Mouse (Mus musculus): ENCODE data around the gene Klf2.

Gene Klf2

GRCm38 (mm10) chr8:72318801-72319322 lies at the start of gene Klf2:
Klf2 (plus strand) TSS chr8:72319033.
- peak; percentile 92 for DNase-seq

- no peak for DNase-seq
These were observed 48.2 kb upstream of the Klf2 start for GRCm38 (mm10) chr8:72270606-72271005.

GRCm38 (mm10) chr8:72271051-72271660 lies 47.7 kb upstream of the Klf2 start:
- DNase-seq: no peak

- DNase-seq: no peak
These were observed 47.1 kb upstream of the Klf2 start for GRCm38 (mm10) chr8:72271691-72272090.

- peak; percentile 55 for DNase-seq
These were observed 46.5 kb upstream of the Klf2 start for GRCm38 (mm10) chr8:72272361-72272760.

- DNase-seq: no peak
These were observed 45.6 kb upstream of the Klf2 start for GRCm38 (mm10) chr8:72273111-72273770.

GRCm38 (mm10) chr8:72273807-72274206 lies 45.0 kb upstream of the Klf2 start:
- no peak for DNase-seq

- no peak for DNase-seq
These were observed 41.6 kb upstream of the Klf2 start for GRCm38 (mm10) chr8:72277244-72277643.

- DNase-seq: no peak
These were observed 39.7 kb upstream of the Klf2 start for GRCm38 (mm10) chr8:72279151-72279550.

GRCm38 (mm10) chr8:72281634-72282033 lies 37.2 kb upstream of the Klf2 start:
- no peak for DNase-seq

GRCm38 (mm10) chr8:72285285-72285684 lies 33.5 kb upstream of the Klf2 start:
- no peak for DNase-seq

GRCm38 (mm10) chr8:72289051-72289450 lies 29.8 kb upstream of the Klf2 start:
- no peak for DNase-seq

GRCm38 (mm10) chr8:72291104-72291503 lies 27.7 kb upstream of the Klf2 start:
- DNase-seq: no peak

- DNase-seq: no peak
These were observed 25.5 kb upstream of the Klf2 start for GRCm38 (mm10) chr8:72293309-72293708.

GRCm38 (mm10) chr8:72295125-72295524 lies 23.7 kb upstream of the Klf2 start:
- no peak for DNase-seq

GRCm38 (mm10) chr8:72295679-72296078 lies 23.2 kb upstream of the Klf2 start:
- no peak for DNase-seq

- DNase-seq: no peak
These were observed 22.3 kb upstream of the Klf2 start for GRCm38 (mm10) chr8:72296561-72296960.

GRCm38 (mm10) chr8:72298928-72299327 lies 19.9 kb upstream of the Klf2 start:
- DNase-seq: no peak

GRCm38 (mm10) chr8:72300654-72301400 lies 18.0 kb upstream of the Klf2 start:
- no peak for DNase-seq

GRCm38 (mm10) chr8:72301497-72301896 lies 17.3 kb upstream of the Klf2 start:
- no peak for DNase-seq

- DNase-seq: no peak
These were observed 15.7 kb upstream of the Klf2 start for GRCm38 (mm10) chr8:72302986-72303612.

GRCm38 (mm10) chr8:72303633-72304032 lies 15.2 kb upstream of the Klf2 start:
- no peak for DNase-seq

- no peak for DNase-seq
These were observed 13.5 kb upstream of the Klf2 start, which contains the start of gene Gm10282 for GRCm38 (mm10) chr8:72305210-72305905. Gm10282 (minus strand) TSS chr8:72305260.

Data from retina, postnatal 1 day (tissue).